Mouse (Mus musculus) E14TG2a.4 (cell line): Measurements from ENCODE around the gene Gsg1l.

Experiments
- CTCF ChIP-seq: conservative IDR thresholded peaks from 2 replicates; pipeline ENCODE4 v1.5.1; 2014; ENCODE audit warnings: low read length
- NANOG ChIP-seq: IDR thresholded peaks from 2 replicates; pipeline ENCODE4 v1.6.1; 2014; ENCODE audit warnings: borderline replicate concordance, low read length, mixed read lengths

DNA sequence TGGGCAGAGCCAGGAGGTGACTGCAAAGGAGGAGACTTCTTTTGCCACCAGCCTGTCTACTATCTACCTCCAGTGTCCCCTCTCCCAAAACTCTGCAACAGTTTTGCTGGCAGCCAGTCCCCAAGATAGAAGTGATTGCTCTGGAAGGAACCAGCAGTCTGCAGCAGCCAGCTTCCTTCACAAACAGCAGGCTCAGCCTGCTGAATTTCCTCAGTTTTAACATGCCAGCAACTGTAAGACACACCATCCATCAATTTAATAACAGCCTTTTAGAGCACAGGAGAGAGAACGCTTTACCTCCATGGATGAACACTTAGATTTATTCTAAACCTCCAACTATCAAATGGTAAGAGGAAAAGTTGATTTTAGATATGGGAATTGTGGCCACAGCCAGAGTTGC lies 218.2 kb downstream of the Gsg1l start:
- TF ChIP-seq CTCF (no peak), NANOG (no peak)
